Mouse (Mus musculus) small intestine, adult 2 months (tissue): ENCODE data around the gene Tbc1d30.

Source experiments
- CTCF ChIP-seq: fragments of 200-500 bp; IDR thresholded peaks from 2 replicates; pipeline ENCODE4 v1.5.1; 2012; ENCODE audit warnings: low read depth, mild to moderate bottlenecking, control low read depth, inconsistent platforms, low read length, moderate library complexity, mixed read lengths; ENCODE audit not compliant: insufficient replicate concordance, insufficient read length; ENCODE audit errors: extremely low read depth
- POLR2A ChIP-seq: fragments of 200-500 bp; IDR thresholded peaks from 2 replicates; pipeline ENCODE4 v1.6.1; 2012; ENCODE audit warnings: low read depth, mild to moderate bottlenecking, control low read depth, inconsistent platforms, low read length, moderate library complexity

DNA sequence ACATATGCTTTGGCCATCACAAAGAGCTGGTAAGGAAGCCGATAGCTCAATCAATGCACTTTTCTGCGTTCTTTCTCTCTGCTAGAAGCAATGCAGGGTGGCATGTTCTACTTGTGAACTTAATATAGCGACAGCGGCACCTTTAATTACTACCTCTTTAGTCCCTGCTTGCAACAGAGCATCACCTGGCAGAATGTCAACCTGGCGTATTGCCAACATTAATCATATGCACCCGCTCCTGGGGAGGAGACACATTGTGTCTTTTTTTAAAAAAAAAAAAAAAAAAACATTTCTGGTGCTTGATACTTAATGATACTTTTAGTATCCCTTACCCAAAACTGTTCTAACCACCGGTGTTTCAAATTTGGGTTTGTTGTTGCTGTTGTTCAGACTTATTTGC is 27.6 kb downstream of the Tbc1d30 start:
- TF ChIP-seq POLR2A: no peak
- no peak for TF ChIP-seq CTCF
